Mouse (Mus musculus) C2C12 (cell line): ENCODE measurements around the gene Nipbl. TPM values are rescaled to one million over a fixed set of nuclear protein-coding genes. Genes with fewer than 3 reads are reported as not detected.

Experiments
- H3K27me3 ChIP-seq: one replicate; pipeline ENCODE4 v1.6.1; 2011; ENCODE audit not compliant: control insufficient read depth, insufficient read depth, insufficient read length
- H3K36me3 ChIP-seq: one replicate; pipeline ENCODE4 v1.6.1; 2011; ENCODE audit not compliant: control insufficient read depth, insufficient read depth
- H3K4me3 ChIP-seq: one replicate; pipeline ENCODE4 v1.5.1; 2011; ENCODE audit warnings: mild to moderate bottlenecking, control low read depth; ENCODE audit not compliant: poor library complexity, insufficient read depth, severe bottlenecking
- H3K79me2 ChIP-seq: one replicate; pipeline ENCODE4 v1.6.1; 2011; ENCODE audit not compliant: control insufficient read depth, insufficient read depth
- H3K79me3 ChIP-seq: one replicate; pipeline ENCODE4 v1.6.1; 2011; ENCODE audit warnings: low read depth, control low read depth
- H3ac ChIP-seq: one replicate; pipeline ENCODE3; 2011; ENCODE audit warnings: low read depth; ENCODE audit not compliant: control insufficient read depth, insufficient read length
- CEBPB ChIP-seq: IDR thresholded peaks from one replicate; pipeline ENCODE4 v1.6.1; 2011; ENCODE audit warnings: low read depth, mild to moderate bottlenecking, control low read depth, moderate library complexity
- CTCF ChIP-seq: IDR thresholded peaks from one replicate; pipeline ENCODE4 v1.5.1; 2011; ENCODE audit not compliant: control insufficient read depth, insufficient read depth, insufficient read length
- FOSL1 ChIP-seq: IDR thresholded peaks from one replicate; pipeline ENCODE4 v1.8.0; 2011; ENCODE audit warnings: mild to moderate bottlenecking, low read length; ENCODE audit not compliant: poor library complexity, insufficient read depth, severe bottlenecking
- MAX ChIP-seq: IDR thresholded peaks from one replicate; pipeline ENCODE4 v1.6.1; 2011; ENCODE audit warnings: mild to moderate bottlenecking, control low read depth
- MYOD1 ChIP-seq: IDR thresholded peaks from one replicate; pipeline ENCODE4 v1.6.1; 2011; ENCODE audit warnings: low read depth; ENCODE audit not compliant: control insufficient read depth, insufficient read length
- MYOG ChIP-seq: IDR thresholded peaks from one replicate; pipeline ENCODE4 v1.6.1; 2011; ENCODE audit not compliant: control insufficient read depth, insufficient read length; ENCODE audit errors: extremely low read depth
- USF1 ChIP-seq: IDR thresholded peaks from one replicate; pipeline ENCODE4 v1.6.1; 2011; ENCODE audit warnings: low read depth, mild to moderate bottlenecking, control low read depth, moderate library complexity
- polyA plus RNA-seq: library from polyadenylated mRNA; unstranded; fragments of >200 nt; fragmentation: generic; extraction: Trizol; gene quantifications from one replicate; pipeline ENCODE4 v1.2.1, GENCODE M21; 2012; ENCODE audit warnings: missing spikeins

Gene Nipbl
- polyA plus RNA-seq, 1 experiment, result 6.0 TPM

DNA sequence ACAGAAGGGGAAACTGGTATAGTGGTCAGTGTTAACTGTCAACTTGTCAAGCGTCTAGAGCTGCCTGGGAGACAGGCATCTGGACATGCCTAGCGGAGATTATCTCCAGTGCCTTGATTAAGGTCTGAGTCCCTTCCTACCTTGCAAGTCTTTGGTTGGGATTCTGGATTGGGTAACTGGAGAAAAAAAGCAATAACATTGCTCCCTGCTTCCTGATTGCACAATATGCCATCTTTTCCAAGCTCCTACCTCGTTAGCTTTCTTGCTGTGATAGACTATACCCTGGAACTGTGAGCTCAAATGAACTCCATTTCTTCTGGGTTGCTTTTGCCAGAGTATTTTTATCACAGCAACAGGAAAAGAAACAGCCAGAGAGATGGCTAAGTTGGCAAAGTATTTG lies 30.9 kb downstream of the Nipbl start:
- TF ChIP-seq MYOG, result no peak
- no peak for TF ChIP-seq CTCF
- TF ChIP-seq USF1, result no peak
- Histone ChIP-seq H3K79me2 (peaks cover 99% of the 10 kb centered on the region), H3K36me3 (no peaks in the 10 kb centered on the region), H3K79me3 (peaks cover 81% of the 10 kb centered on the region), H3ac (no peak overlapping the region), H3K27me3 (no peaks in the 10 kb centered on the region), H3K4me3 (no peak overlapping the region)

DNA sequence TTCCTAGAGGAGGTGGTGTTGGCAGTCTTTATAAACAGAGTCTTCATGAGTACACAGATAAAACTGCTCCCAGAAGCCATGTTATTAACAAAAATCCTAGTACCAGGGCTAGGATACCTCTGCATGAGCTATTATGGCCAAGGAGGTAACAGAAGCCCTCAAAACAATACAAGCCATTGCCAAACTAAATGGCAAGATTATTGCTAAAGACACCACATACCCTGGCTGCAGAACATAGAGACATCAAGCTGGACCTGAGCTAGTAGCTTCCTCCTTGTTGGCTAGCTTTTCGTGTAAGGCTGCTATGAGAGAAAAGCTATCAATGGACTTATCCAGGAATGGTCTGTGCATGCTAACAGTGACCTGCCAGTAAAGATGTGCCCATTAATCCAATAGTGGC lies 32.4 kb downstream of the Nipbl start:
- H3K79me3 ChIP-seq, result peaks cover 81% of the 10 kb centered on the region
- no peaks in the 10 kb centered on the region for H3K27me3 ChIP-seq
- no peak overlapping the region for H3ac ChIP-seq
- H3K4me3 ChIP-seq, result no peak overlapping the region
- peaks cover 99% of the 10 kb centered on the region for H3K79me2 ChIP-seq
- TF ChIP-seq CEBPB, result no peak
- no peaks in the 10 kb centered on the region for H3K36me3 ChIP-seq

DNA sequence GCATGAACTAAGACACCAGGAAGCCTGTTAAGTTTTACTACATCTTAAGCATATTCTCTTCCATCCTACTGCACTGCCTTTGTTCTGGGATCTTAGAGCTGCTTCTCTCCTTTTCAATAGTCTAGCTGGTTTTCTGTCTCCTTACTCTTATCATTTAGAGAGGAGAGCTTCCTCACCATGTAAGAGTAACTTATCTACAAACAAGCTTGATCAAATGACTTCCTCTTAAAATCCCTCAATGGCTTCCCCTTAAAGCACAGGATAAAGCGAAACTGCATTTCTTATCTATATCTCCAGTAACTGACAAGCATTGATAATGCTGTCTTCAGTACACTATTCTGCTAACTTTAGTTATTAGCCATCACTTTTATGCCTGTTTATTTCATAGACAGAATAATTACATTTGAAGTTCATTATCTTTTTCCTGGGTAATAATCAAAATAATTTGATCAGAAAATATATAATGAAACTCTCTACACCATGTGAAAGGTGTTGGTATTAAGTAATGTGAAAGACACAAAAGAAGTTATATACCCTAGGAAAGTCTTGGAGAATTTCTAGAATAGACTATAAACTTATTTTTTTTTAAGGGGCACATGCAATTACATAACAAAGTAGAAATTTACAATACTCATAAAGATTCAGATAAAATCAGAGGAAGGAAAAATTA lies 33.0 kb downstream of the Nipbl start:
- no peak overlapping the region for H3K4me3 ChIP-seq
- TF ChIP-seq MYOD1, result no peak
- TF ChIP-seq FOSL1, result no peak

DNA sequence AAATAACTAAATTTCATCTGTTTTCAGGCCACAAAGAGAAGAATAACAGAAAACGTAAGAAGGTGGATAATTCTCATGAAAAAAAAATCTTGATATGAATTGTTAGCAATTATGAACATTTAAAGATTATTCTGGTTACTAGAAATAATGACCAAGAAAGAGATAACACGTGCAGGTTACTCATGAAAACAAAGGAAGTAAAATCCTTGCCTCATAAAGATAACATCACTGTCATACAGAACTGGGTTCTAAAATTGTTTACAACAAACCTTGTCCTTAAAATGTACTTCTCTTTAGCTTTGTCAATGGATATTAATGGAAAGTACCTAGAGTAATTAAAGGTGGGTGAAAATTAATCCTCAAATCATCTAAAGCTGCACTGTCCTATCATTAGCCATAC lies 37.2 kb downstream of the Nipbl start:
- no peak overlapping the region for H3ac ChIP-seq
- H3K4me3 ChIP-seq, result no peak overlapping the region
- no peak for TF ChIP-seq CTCF
- TF ChIP-seq USF1, result no peak
- no peak for TF ChIP-seq MYOD1
- TF ChIP-seq MAX, result no peak
- TF ChIP-seq FOSL1, result no peak
- TF ChIP-seq MYOG, result no peak
- no peaks in the 10 kb centered on the region for H3K36me3 ChIP-seq
- peaks cover 83% of the 10 kb centered on the region for H3K79me3 ChIP-seq
- no peaks in the 10 kb centered on the region for H3K27me3 ChIP-seq
- peaks cover 99% of the 10 kb centered on the region for H3K79me2 ChIP-seq

More for the DNA sequence above, 33.0 kb downstream of the Nipbl start:
- Histone ChIP-seq H3K79me2 (peaks cover 99% of the 10 kb centered on the region), H3K79me3 (peaks cover 80% of the 10 kb centered on the region), H3ac (no peak overlapping the region), H3K36me3 (no peaks in the 10 kb centered on the region), H3K27me3 (no peaks in the 10 kb centered on the region)

DNA sequence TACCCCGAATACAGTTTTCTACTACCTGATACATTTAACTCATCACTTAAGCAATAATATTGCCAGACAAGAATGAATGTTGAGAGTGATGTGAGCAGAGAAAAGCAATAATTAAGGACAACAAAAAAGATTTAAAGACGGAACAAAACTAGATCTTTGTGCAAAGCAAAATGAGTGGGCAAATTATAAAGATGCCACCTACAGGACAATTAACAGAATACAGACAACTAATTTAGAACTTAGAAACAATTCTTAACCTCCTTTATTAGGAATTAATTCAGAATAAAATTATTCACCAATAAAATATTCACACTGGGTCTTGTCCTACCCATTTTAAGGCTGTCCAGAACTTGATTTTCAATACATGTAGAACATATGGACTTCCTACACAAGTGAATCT lies 38.0 kb downstream of the Nipbl start:
- H3K27me3 ChIP-seq, result no peaks in the 10 kb centered on the region
- no peaks in the 10 kb centered on the region for H3K36me3 ChIP-seq
- no peak for TF ChIP-seq CEBPB
- no peak for TF ChIP-seq FOSL1
- TF ChIP-seq CTCF, result no peak
- no peak for TF ChIP-seq MYOD1
- no peak for TF ChIP-seq USF1
- TF ChIP-seq MYOG, result no peak
- no peak for TF ChIP-seq MAX
- no peak overlapping the region for H3K4me3 ChIP-seq
- no peak overlapping the region for H3ac ChIP-seq
- H3K79me3 ChIP-seq, result peaks cover 82% of the 10 kb centered on the region
- H3K79me2 ChIP-seq, result peaks cover 99% of the 10 kb centered on the region

DNA sequence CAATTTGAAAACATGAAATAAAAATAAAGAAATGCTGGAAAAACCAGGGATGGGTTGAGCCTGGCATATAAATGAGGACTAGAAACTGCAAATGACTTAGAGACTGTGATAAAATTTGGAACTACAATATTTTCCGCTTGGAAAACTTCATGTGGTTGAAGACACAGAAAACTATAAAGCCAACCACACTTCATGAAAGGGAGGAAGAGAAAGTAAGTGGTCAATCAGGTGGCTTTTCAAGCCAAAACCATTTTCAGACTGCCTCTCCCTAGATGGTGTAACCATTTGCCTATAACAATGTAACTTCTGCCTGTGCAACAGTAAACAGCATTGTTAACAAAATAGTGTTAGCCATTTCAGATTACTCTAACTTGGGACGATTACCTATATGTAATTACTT lies 41.7 kb downstream of the Nipbl start:
- no peaks in the 10 kb centered on the region for H3K27me3 ChIP-seq
- H3ac ChIP-seq, result no peak overlapping the region
- TF ChIP-seq MYOD1 (no peak), FOSL1 (no peak), CTCF (no peak), CEBPB (no peak), MAX (no peak), MYOG (no peak), USF1 (no peak)
- peaks cover 83% of the 10 kb centered on the region for H3K79me3 ChIP-seq
- peaks cover 99% of the 10 kb centered on the region for H3K79me2 ChIP-seq
- H3K4me3 ChIP-seq, result no peak overlapping the region
- no peaks in the 10 kb centered on the region for H3K36me3 ChIP-seq
